Mouse (Mus musculus): ENCODE measurements at regions not wholly inside any gene's neighbourhood (a gene's known extent, or its start where the extent isn't known, plus 50 kb on each side); places are given as distances from the start of the nearest gene placed in this dataset.

DNA sequence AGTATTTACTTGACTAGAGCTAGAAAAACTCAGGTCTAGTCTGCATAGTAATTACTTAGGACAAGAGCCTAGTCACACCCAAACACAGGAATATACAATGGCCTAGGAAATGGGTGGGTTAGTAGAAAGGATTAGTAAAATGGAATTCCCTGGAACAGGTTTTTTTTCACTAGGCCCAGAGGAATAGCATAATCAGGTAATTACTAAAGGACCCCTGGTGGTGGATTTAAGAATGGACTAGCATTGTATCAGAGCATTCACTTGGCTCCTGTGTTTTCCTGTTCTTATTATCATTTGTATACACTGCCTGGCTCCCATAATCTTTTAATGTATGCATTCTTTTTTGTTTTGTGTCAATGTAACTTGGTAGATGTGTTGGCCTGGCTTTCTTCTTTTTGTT, 226.6 kb downstream of the Jrkl start:
- TF ChIP-seq CTCF (IDR thresholded peaks at IDR 0.05; ENCODE audit: control insufficient read depth, insufficient read depth, insufficient replicate concordance, low read depth, low read length) (no peak), POLR2A (IDR thresholded peaks at IDR 0.05; ENCODE audit: control insufficient read depth, low read depth, low read length) (no peak)
